Mouse (Mus musculus) cerebellum, postnatal 10 days (tissue): ENCODE measurements at regions not wholly inside any gene's neighbourhood (a gene's known extent, or its start where the extent isn't known, plus 50 kb on each side); places are given as distances from the start of the nearest gene placed in this dataset.
A peak's percentile ranks its signal among the peaks of the same experiment; 100 is the strongest.

Experiments used
- DNase-seq, 2 experiments: peaks; one replicate each; pipeline ENCODE4 v3.0.0; 2021; ENCODE audit warnings: mixed read lengths in 2 of 2

GRCm38 (mm10) chr6:117510026-117510425 is 331.0 kb upstream of the Zfp637 start:
- DNase-seq = no peak

- DNase-seq = no peak
Observed at GRCm38 (mm10) chr6:117514831-117515230, 326.1 kb upstream of the Zfp637 start.

DNA sequence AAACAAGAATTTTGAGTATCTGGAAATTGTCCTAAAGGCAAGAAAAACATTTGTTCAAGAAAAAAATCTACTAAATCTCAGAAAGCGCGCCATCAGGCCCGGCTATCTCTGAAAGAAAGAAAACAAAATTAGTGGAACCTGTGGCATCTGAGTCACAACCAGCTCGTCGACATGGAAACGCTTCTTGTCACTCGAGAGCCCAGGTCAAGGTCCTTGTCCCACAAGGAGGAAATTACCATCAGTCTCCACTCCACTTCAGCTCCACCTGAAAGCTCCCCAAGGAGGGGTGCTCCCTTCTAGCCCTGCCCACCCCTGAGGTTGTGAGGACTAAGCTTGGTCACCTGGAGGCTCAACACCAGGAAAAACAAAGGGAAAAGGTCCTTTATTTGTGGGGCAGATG is 324.1 kb upstream of the Zfp637 start:
- DNase-seq = no peak

GRCm38 (mm10) chr6:117518939-117519338 is 322.0 kb upstream of the Zfp637 start:
- no peak for DNase-seq

GRCm38 (mm10) chr6:117519466-117519865 is 321.5 kb upstream of the Zfp637 start:
- DNase-seq = peak in 1 of 2 experiments; percentile 14

GRCm38 (mm10) chr6:117526161-117526935 is 314.6 kb upstream of the Zfp637 start:
- DNase-seq = no peak

GRCm38 (mm10) chr6:117527526-117527925 is 313.5 kb upstream of the Zfp637 start:
- no peak for DNase-seq

- no peak for DNase-seq
Observed at GRCm38 (mm10) chr6:117534149-117534548, 306.8 kb upstream of the Zfp637 start.

DNA sequence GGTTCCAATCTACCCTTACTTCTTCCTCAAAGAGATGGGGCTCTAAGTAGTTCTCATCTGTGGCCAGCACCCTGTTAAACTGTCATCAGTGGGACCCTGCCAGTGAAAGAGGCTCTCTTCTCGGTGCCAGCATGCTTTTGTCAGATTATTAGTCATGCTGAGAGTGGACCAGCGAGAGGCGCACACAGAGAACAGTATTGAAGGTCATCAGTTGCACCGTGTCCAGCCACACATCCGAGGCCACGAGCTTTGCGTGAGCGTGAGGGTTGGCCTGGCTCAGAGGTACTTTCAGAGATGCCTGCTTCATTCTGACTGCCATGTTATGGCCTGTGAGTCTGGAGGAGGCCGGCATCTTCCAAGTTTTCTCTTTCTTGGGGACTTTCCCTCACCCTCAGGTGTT is 306.0 kb upstream of the Zfp637 start:
- no peak for DNase-seq

DNA sequence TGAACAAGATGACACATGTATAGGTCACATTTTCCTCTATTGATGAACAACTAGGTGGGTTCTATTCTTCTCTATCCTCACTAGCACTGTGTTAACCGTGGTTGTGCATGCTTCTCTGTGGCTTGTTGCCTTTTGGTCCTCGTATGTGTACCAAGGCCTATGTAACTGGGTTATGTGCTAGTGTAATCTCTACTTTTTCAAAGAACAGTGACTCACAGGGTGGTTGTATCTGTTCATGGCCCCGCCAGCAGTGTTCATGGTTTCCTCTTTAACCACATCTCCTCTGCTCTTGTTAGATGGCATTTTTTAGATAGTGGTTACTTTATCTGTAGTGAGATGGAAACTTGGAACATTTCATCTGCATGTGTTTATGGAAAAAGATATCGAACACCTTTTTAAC is 304.9 kb upstream of the Zfp637 start:
- DNase-seq = no peak

GRCm38 (mm10) chr6:117542431-117542830 is 298.5 kb upstream of the Zfp637 start:
- DNase-seq = no peak

GRCm38 (mm10) chr6:117544276-117545196 is 296.4 kb upstream of the Zfp637 start:
- DNase-seq = no peak

DNA sequence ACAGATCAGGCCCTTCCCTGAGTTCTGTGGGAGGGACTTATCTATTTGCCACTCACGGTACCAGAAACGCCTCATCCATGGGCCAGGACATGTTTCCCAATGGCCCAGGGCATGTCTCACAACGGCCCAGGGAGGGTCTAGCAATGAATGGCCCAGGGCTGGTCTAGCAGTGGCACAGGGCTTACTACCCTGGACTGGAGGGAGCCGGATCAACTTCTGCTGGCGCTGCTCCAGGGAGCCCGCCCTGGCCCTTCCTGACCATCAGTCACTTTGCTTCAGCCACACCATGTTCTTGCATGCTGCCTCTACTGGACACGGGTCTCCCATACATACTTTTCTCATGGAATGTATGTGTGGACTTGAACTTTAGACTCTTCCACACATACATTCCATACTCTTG is 290.1 kb upstream of the Zfp637 start:
- no peak for DNase-seq

DNA sequence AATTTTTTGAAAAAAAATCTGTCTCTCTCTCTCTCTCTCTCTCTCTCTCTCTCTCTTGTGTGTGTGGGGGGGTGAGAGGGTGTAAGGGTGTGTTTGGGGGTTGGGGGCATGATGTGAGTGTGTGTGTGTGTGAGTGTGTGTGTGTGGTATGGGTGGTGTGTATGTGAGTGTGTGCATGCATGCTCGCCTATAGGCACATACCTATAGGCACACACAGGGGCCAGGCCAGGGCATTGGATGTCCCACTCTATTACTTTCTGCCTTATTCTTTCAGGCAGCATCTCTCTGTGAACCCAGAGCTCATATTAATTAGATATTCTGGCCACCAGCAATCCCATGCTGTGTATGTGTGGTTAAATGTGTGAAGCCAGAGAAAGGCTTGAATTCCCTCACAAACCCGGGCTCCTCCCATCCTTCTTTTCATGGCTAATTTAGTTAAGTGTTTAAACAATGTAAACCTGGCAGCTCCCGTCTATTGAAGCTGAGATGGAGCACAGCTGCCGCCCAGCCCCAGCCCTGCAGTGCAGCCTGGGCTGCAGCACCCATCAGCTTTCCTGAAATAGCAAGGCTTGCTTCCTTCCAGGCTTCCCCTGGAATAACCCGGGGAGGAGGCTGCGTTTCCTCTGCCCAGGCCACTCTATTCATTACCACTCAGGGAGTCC is 288.8 kb upstream of the Zfp637 start:
- no peak for DNase-seq

DNA sequence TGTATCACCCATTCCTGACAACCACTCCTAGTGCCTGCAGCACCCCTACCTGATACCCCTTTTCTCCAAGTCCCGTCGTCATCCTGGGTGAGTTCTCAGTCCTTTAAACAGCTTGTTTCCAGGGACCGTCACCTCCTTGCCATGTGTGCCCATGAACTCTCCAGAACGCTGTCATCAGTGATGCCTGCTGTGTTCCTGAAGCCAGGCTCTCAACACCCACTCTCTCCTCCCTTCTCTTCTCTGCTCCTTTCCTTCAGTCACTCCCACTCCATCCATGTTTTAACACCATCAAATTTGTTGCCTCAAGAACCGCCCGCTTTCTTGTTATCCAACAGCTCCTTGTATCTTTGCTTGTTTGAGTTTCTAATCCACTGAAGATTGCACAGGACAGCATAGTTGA is 277.8 kb upstream of the Zfp637 start:
- no peak for DNase-seq

DNA sequence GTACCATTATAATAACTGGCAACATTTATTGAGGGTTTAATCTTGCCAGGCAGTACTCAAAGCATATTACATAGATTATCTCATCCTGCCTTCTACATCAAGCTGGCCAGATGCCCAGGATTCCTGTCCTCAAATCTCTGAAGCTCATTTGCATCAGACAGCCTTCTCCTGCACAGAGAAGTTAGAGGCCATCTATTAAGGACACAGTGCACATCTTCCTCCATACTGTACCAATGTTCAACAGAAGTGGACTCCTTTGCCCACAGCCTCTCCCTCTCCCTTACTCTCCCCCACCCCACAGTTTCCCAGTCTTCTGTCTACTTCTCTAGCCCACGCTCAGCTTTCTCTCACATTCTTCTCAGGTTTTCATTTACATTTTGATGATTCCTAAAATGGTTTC is 277.3 kb upstream of the Zfp637 start:
- peak; percentile 21 to 29 for DNase-seq

DNA sequence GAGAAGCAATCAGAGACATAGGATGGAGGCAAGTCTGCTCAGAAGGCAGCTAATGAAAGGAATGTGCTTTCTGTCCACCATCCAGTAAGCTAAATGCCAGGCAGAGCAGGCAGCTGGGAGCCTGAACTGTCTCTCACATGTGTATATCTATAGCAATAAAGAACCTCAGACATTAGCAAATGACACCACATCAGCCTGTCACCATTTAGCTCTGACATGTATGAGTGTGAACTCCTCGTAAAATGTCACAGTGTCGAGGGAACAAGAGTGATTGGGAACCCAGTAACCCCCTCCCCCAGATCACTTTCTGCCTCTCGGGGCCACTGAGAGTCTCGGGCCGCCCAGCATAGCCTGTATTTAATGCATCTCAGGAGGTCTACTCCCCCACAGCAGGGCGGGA is 274.2 kb upstream of the Zfp637 start:
- DNase-seq = no peak

DNA sequence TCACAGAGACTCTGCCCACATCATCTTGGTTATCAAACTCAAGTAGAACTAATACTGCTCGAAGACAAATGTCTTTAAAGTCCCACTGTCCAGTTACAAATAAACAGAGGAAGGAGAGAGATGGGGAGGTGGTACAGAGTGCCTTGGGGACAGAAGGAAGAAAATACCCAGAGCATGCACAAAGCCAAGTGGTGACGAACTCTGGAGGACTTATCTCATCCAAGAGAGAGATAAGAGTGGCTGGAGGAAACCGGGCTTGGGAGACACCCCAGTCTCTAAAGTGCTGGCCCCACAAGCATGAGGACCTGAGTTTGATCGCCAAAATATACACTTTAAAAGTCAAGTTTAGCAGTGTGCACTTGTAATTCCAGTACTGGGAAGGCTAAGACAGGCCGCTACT is 273.3 kb upstream of the Zfp637 start:
- DNase-seq = no peak

DNA sequence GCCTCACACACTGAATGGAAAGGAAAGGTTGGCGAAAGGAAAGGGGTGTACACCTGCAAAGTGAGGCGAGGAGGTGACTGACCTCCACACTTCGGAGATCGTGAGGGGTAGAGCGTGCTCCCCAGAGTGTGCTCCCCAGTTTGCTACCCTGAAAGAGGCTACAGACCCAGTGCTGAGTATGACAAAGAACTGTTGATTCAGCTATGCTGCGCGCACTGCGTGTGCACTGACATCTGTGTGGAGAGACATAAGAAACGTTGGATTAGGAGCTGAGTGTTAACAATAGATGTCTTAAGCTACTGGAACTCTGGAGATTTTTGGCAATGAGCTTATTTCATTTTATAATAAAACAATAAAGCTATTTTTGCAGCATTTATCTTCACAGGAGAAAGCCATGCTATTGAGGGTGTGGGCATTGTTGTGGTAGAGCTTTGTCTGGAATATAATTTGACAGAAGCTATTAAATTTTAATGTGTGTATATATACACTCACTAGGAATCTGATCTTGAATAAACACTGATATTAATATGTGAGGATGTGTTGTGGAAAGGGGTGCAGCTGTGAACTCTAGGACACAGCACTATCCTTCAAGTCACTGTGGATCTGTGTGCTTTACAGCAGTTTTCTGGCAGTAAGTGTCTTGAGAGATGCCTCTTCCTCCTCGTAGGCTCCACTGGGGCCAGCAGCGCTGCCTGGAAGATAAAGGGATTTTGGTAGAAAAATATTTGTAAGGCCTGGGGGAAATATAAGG is 271.2 kb upstream of the Zfp637 start:
- no peak for DNase-seq

DNA sequence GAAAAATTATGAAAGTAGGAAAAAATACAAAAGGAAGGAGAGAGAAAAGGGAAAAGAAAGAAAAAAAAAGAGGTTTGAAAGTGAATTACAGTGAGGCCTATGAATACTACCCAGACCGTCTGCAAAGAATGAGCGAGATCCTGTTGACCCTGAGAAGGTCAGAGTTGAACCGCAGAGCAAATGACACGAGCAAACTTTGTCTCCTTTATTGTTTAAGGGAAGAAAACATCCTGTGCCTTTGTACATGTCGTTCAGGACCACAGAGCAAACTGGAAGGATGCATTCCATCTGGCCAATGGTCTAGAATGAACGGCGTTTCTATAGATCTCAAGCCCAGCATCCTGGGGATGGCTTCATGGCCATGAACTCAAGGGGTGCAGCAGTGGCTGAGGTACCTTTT is 270.6 kb upstream of the Zfp637 start:
- no peak for DNase-seq

GRCm38 (mm10) chr6:117570791-117571190 is 270.2 kb upstream of the Zfp637 start:
- DNase-seq = no peak

DNA sequence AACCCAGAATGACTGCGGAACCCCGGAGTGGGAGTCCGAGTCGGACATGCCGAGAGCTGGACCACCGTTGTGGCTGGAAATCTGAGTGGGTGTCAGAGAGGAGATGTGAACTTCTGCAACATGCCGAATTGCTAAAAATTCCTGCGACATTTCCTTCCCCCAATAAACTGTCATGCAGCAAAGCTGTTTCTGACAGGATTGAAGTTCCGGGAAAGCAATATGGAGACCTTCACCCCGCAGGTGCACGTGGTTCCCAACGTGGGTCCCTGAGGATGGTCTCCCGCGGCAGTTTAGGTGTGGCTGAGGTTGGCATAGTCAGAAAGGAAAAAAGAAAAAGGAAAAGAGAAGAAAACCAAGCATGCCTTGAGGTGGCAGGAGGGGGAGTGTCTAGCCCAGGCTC is 269.0 kb upstream of the Zfp637 start:
- DNase-seq = no peak

DNA sequence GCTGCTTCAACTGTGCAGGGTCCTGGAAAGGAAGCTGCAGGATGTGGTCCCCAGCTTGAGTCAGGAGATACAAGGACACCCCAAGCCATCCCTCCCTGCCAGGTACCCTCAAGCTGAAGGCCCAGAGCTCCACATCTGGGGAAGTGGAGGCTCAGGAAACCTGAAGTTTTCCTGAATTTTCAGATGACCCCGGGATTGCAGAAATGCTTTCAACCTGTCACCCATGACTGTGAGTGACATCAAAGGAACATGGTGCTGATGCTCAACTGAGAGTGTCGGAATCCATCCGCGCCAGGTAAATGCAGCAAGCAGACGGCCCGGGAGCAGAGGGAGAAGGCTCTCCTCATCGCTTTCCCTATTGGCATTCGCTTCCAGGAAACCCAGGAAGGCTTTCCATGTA is 267.6 kb upstream of the Zfp637 start:
- DNase-seq = no peak
